Mouse (Mus musculus): ENCODE measurements around the gene Ttll12.
A peak's percentile ranks its signal among the peaks of the same experiment; 100 is the strongest.

The Ttll12 gene

GRCm38 (mm10) chr15:83594513-83595363 lies at the start of gene Ttll12:
Ttll12 (minus strand) TSS chr15:83595157.
- H3K4me3 ChIP-seq (replicated peaks; ENCODE audit: low read length): peak within 1 kb of the TSS; percentile 90
- no peaks in the 10 kb centered on the region for H3K27me3 ChIP-seq (ENCODE audit: insufficient read depth, low read length)
- peaks cover 36% of the 10 kb centered on the region for H3K4me1 ChIP-seq (replicated peaks; ENCODE audit: low read depth, low read length)
- no peaks in the 10 kb centered on the region for H3K9me3 ChIP-seq (ENCODE audit: low read length)
- peaks cover 37% of the 10 kb centered on the region for H3K36me3 ChIP-seq (ENCODE audit: insufficient read depth, low read length)
- TF ChIP-seq POU5F1 (IDR thresholded peaks at IDR 0.05; ENCODE audit: borderline replicate concordance, low read length): no peak
- no peak for TF ChIP-seq NANOG (IDR thresholded peaks at IDR 0.05; ENCODE audit: borderline replicate concordance, low read length)
- TF ChIP-seq CTCF (conservative IDR thresholded peaks at IDR 0.05; ENCODE audit: low read length): no peak

GRCm38 (mm10) chr15:83642518-83642917 lies 47.6 kb upstream of the Ttll12 start:
- no peaks in the 10 kb centered on the region for H3K9me3 ChIP-seq (ENCODE audit: low read length)
- H3K4me1 ChIP-seq (replicated peaks; ENCODE audit: low read depth, low read length): peaks cover 22% of the 10 kb centered on the region
- H3K4me3 ChIP-seq (replicated peaks; ENCODE audit: low read length): no peak overlapping the region
- H3K36me3 ChIP-seq (ENCODE audit: insufficient read depth, low read length): no peaks in the 10 kb centered on the region
- H3K27me3 ChIP-seq (ENCODE audit: insufficient read depth, low read length): peaks cover 28% of the 10 kb centered on the region
- TF ChIP-seq CTCF (conservative IDR thresholded peaks at IDR 0.05; ENCODE audit: low read length): no peak
- no peak for TF ChIP-seq NANOG (IDR thresholded peaks at IDR 0.05; ENCODE audit: borderline replicate concordance, low read length)
- TF ChIP-seq POU5F1 (IDR thresholded peaks at IDR 0.05; ENCODE audit: borderline replicate concordance, low read length): no peak

GRCm38 (mm10) chr15:83640208-83640607 lies 45.3 kb upstream of the Ttll12 start:
- Histone ChIP-seq H3K36me3 (ENCODE audit: insufficient read depth, low read length) (no peaks in the 10 kb centered on the region), H3K27me3 (ENCODE audit: insufficient read depth, low read length) (peaks cover 34% of the 10 kb centered on the region), H3K4me1 (replicated peaks; ENCODE audit: low read depth, low read length) (peaks cover 45% of the 10 kb centered on the region), H3K4me3 (replicated peaks; ENCODE audit: low read length) (no peak overlapping the region), H3K9me3 (ENCODE audit: low read length) (no peaks in the 10 kb centered on the region)
- TF ChIP-seq POU5F1 (IDR thresholded peaks at IDR 0.05; ENCODE audit: borderline replicate concordance, low read length) (no peak), NANOG (IDR thresholded peaks at IDR 0.05; ENCODE audit: borderline replicate concordance, low read length) (no peak)

- no peaks in the 10 kb centered on the region for H3K36me3 ChIP-seq (ENCODE audit: insufficient read depth, low read length)
- peaks cover 34% of the 10 kb centered on the region for H3K27me3 ChIP-seq (ENCODE audit: insufficient read depth, low read length)
- H3K4me3 ChIP-seq (replicated peaks; ENCODE audit: low read length): no peak overlapping the region
- peaks cover 56% of the 10 kb centered on the region for H3K4me1 ChIP-seq (replicated peaks; ENCODE audit: low read depth, low read length)
- no peaks in the 10 kb centered on the region for H3K9me3 ChIP-seq (ENCODE audit: low read length)
- no peak for TF ChIP-seq POU5F1 (IDR thresholded peaks at IDR 0.05; ENCODE audit: borderline replicate concordance, low read length)
- no peak for TF ChIP-seq CTCF (conservative IDR thresholded peaks at IDR 0.05; ENCODE audit: low read length)
- TF ChIP-seq NANOG (IDR thresholded peaks at IDR 0.05; ENCODE audit: borderline replicate concordance, low read length): no peak
Measured at GRCm38 (mm10) chr15:83639160-83639559, 44.2 kb upstream of the Ttll12 start.

GRCm38 (mm10) chr15:83638196-83638899 lies 43.4 kb upstream of the Ttll12 start:
- H3K36me3 ChIP-seq (ENCODE audit: insufficient read depth, low read length): no peaks in the 10 kb centered on the region
- TF ChIP-seq CTCF (conservative IDR thresholded peaks at IDR 0.05; ENCODE audit: low read length) (no peak), POU5F1 (IDR thresholded peaks at IDR 0.05; ENCODE audit: borderline replicate concordance, low read length) (no peak), NANOG (IDR thresholded peaks at IDR 0.05; ENCODE audit: borderline replicate concordance, low read length) (no peak)
- peaks cover 64% of the 10 kb centered on the region for H3K4me1 ChIP-seq (replicated peaks; ENCODE audit: low read depth, low read length)
- peaks cover 34% of the 10 kb centered on the region for H3K27me3 ChIP-seq (ENCODE audit: insufficient read depth, low read length)
- H3K4me3 ChIP-seq (replicated peaks; ENCODE audit: low read length): peak overlapping the region; percentile 62
- H3K9me3 ChIP-seq (ENCODE audit: low read length): no peaks in the 10 kb centered on the region

GRCm38 (mm10) chr15:83636759-83637158 lies 41.8 kb upstream of the Ttll12 start:
- Histone ChIP-seq H3K4me1 (replicated peaks; ENCODE audit: low read depth, low read length) (peaks cover 65% of the 10 kb centered on the region), H3K36me3 (ENCODE audit: insufficient read depth, low read length) (no peaks in the 10 kb centered on the region), H3K4me3 (replicated peaks; ENCODE audit: low read length) (no peak overlapping the region), H3K27me3 (ENCODE audit: insufficient read depth, low read length) (peaks cover 37% of the 10 kb centered on the region), H3K9me3 (ENCODE audit: low read length) (no peaks in the 10 kb centered on the region)
- TF ChIP-seq POU5F1 (IDR thresholded peaks at IDR 0.05; ENCODE audit: borderline replicate concordance, low read length) (no peak), NANOG (IDR thresholded peaks at IDR 0.05; ENCODE audit: borderline replicate concordance, low read length) (no peak), CTCF (conservative IDR thresholded peaks at IDR 0.05; ENCODE audit: low read length) (no peak)

GRCm38 (mm10) chr15:83635251-83635650 lies 40.3 kb upstream of the Ttll12 start:
- no peak for TF ChIP-seq CTCF (conservative IDR thresholded peaks at IDR 0.05; ENCODE audit: low read length)
- no peak for TF ChIP-seq POU5F1 (IDR thresholded peaks at IDR 0.05; ENCODE audit: borderline replicate concordance, low read length)
- no peak for TF ChIP-seq NANOG (IDR thresholded peaks at IDR 0.05; ENCODE audit: borderline replicate concordance, low read length)
- Histone ChIP-seq H3K9me3 (ENCODE audit: low read length) (peaks cover under 1% of the 10 kb centered on the region; the same call in 1 of the 2 replicates), H3K36me3 (ENCODE audit: insufficient read depth, low read length) (no peaks in the 10 kb centered on the region), H3K27me3 (ENCODE audit: insufficient read depth, low read length) (peaks cover 36% of the 10 kb centered on the region), H3K4me1 (replicated peaks; ENCODE audit: low read depth, low read length) (peaks cover 77% of the 10 kb centered on the region), H3K4me3 (replicated peaks; ENCODE audit: low read length) (no peak overlapping the region)

- H3K9me3 ChIP-seq (ENCODE audit: low read length): peaks cover 7% of the 10 kb centered on the region
- H3K36me3 ChIP-seq (ENCODE audit: insufficient read depth, low read length): no peaks in the 10 kb centered on the region
- TF ChIP-seq CTCF (conservative IDR thresholded peaks at IDR 0.05; ENCODE audit: low read length): peak; percentile 60
- no peak for TF ChIP-seq POU5F1 (IDR thresholded peaks at IDR 0.05; ENCODE audit: borderline replicate concordance, low read length)
- no peak for TF ChIP-seq NANOG (IDR thresholded peaks at IDR 0.05; ENCODE audit: borderline replicate concordance, low read length)
- peaks cover 75% of the 10 kb centered on the region for H3K4me1 ChIP-seq (replicated peaks; ENCODE audit: low read depth, low read length)
- H3K27me3 ChIP-seq (ENCODE audit: insufficient read depth, low read length): peaks cover 25% of the 10 kb centered on the region
- H3K4me3 ChIP-seq (replicated peaks; ENCODE audit: low read length): no peak overlapping the region
Measured at GRCm38 (mm10) chr15:83634076-83634475, 39.1 kb upstream of the Ttll12 start.
